Mouse (Mus musculus): ENCODE results near the gene Wars2.

DNA sequence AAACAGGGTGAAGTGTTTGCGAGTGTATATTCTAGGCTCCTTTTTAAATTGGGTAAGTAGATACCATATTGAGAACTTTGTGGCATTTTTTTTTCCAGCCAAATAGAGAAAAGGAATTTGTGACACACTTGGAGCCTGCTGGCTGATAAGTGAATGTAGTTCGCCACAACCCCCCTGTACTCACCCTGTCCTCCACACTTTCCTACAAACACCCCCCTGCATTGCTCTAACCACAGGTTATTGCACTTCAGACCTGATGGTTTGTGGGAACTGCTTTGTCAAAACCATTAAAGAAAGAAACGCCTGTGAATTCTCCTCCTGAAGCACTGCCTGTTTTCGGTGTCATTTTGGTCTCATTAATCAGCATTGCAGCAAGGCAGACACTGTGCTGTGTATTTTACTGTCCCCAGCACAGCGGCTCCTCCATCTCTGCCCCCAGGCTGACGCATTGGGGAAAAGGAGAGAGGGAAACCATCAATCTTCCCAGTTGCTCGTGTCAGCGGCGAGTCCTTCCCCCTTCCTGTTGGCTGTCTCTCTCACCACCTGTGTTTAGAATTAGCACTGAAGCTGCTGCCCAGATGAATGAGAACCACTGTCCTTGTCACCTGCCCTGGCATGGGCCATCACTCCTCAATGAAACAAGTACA lies 33.9 kb downstream of the Wars2 start:
- TF ChIP-seq CTCF (IDR thresholded peaks at IDR 0.05; ENCODE audit: borderline replicate concordance, insufficient read depth, low read length), result no peak
- TF ChIP-seq POLR2A (IDR thresholded peaks at IDR 0.05; ENCODE audit: low read depth, low read length), result no peak
